Mouse (Mus musculus): Measurements from ENCODE around the gene Pde4b. TPM values are rescaled to one million over a fixed set of nuclear protein-coding genes. Genes with fewer than 3 reads are reported as not detected.
"Not testable (repeated sequence)": the region's sequence is repeated elsewhere in the genome, so short reads cannot be mapped to it uniquely, and the experiment has no call there.

Pde4b gene
- polyA plus RNA-seq, 1 experiment from 2014 or later: 2.5 TPM

- POLR2A ChIA-PET: no interaction called here
- no peak for TF ChIP-seq CTCF (IDR thresholded peaks at IDR 0.05)
- CTCF ChIA-PET: no interaction called here
- ATAC-seq: no peak
- no peaks in the 10 kb centered on the region for H3K27me3 ChIP-seq
- no peak for DNase-seq (ENCODE audit: low read depth, low spot score)
- in situ Hi-C loops (cut with MboI; ENCODE audit: low pct_unique_long_range_greater_than_20kb): loop anchor here (5.0 to 25.0 kb wide), 3 partner anchors 156 to 479 kb away; no protein-coding TSS in a partner anchor
Observed at GRCm38 (mm10) chr4:102483354-102484018, 396.1 kb downstream of the Pde4b start.

GRCm38 (mm10) chr4:102484738-102485137 is 397.4 kb downstream of the Pde4b start:
- ChIA-PET POLR2A (no interaction called here), CTCF (no interaction called here)
- TF ChIP-seq CTCF (IDR thresholded peaks at IDR 0.05): peak; percentile 36
- DNase-seq (ENCODE audit: low read depth, low spot score) (no peak), ATAC-seq (no peak)
- in situ Hi-C loops (cut with MboI; ENCODE audit: low pct_unique_long_range_greater_than_20kb): loop anchor here (5.0 to 25.0 kb wide), 3 partner anchors 157 to 478 kb away; no protein-coding TSS in a partner anchor
- H3K27me3 ChIP-seq: no peaks in the 10 kb centered on the region

- no peaks in the 10 kb centered on the region for H3K27me3 ChIP-seq
- in situ Hi-C loops (cut with MboI; ENCODE audit: low pct_unique_long_range_greater_than_20kb): loop anchor here (25.0 kb wide), 1 partner anchor 476 kb away; no protein-coding TSS in a partner anchor
- CTCF ChIA-PET: interaction anchor here (0.9 to 1.4 kb wide), 3 partner anchors 9 to 257 kb away, joined by 3 to 4 read pairs (median 3); no protein-coding TSS in a partner anchor
- no peak for DNase-seq (ENCODE audit: low read depth, low spot score)
- peak; percentile 48 for TF ChIP-seq CTCF (IDR thresholded peaks at IDR 0.05)
- no peak for ATAC-seq
- POLR2A ChIA-PET: interaction anchor here (0.6 kb wide), 1 partner anchor 370 kb away, joined by 3 read pairs; no protein-coding TSS in a partner anchor
Observed at GRCm38 (mm10) chr4:102486134-102486920, 399.0 kb downstream of the Pde4b start.

GRCm38 (mm10) chr4:102486921-102487240 is 399.5 kb downstream of the Pde4b start:
- POLR2A ChIA-PET: no interaction called here
- in situ Hi-C loops (cut with MboI; ENCODE audit: low pct_unique_long_range_greater_than_20kb): loop anchor here (25.0 kb wide), 1 partner anchor 475 kb away; no protein-coding TSS in a partner anchor

GRCm38 (mm10) chr4:102488000-102488399 is 400.7 kb downstream of the Pde4b start:
- ATAC-seq (no peak), DNase-seq (ENCODE audit: low read depth, low spot score) (no peak)
- POLR2A ChIA-PET: no interaction called here
- in situ Hi-C loops (cut with MboI; ENCODE audit: low pct_unique_long_range_greater_than_20kb): loop anchor here (25.0 kb wide), 1 partner anchor 474 kb away; no protein-coding TSS in a partner anchor
- CTCF ChIA-PET: interaction anchor here (1.4 kb wide), 1 partner anchor 259 kb away, joined by 3 read pairs; no protein-coding TSS in a partner anchor
- H3K27me3 ChIP-seq: no peaks in the 10 kb centered on the region
- TF ChIP-seq CTCF (IDR thresholded peaks at IDR 0.05): peak; percentile 7

More at GRCm38 (mm10) chr4:102486921-102487240, 399.5 kb downstream of the Pde4b start:
- DNase-seq (ENCODE audit: low read depth, low spot score) (no peak), ATAC-seq (no peak)
- no peak for TF ChIP-seq CTCF (IDR thresholded peaks at IDR 0.05)
- CTCF ChIA-PET: interaction anchor here (1.0 to 1.4 kb wide), 2 partner anchors 10 to 258 kb away, joined by 3 to 4 read pairs; no protein-coding TSS in a partner anchor
- no peaks in the 10 kb centered on the region for H3K27me3 ChIP-seq

GRCm38 (mm10) chr4:102491468-102492123 is 404.3 kb downstream of the Pde4b start:
- H3K27me3 ChIP-seq: no peaks in the 10 kb centered on the region
- no peak for DNase-seq (ENCODE audit: low read depth, low spot score)
- no peak for ATAC-seq
- ChIA-PET CTCF (no interaction called here), POLR2A (interaction anchor here (0.8 kb wide), 1 partner anchor 165 kb away, joined by 3 read pairs; no protein-coding TSS in a partner anchor)
- in situ Hi-C loops (cut with MboI; ENCODE audit: low pct_unique_long_range_greater_than_20kb): loop anchor here (25.0 kb wide), 1 partner anchor 471 kb away; no protein-coding TSS in a partner anchor
- TF ChIP-seq CTCF (IDR thresholded peaks at IDR 0.05): no peak

- no peaks in the 10 kb centered on the region for H3K27me3 ChIP-seq
- ChIA-PET CTCF (interaction anchor here (1.0 kb wide), 1 partner anchor 166 kb away, joined by 3 read pairs; no protein-coding TSS in a partner anchor), POLR2A (no interaction called here)
- no peak for TF ChIP-seq CTCF (IDR thresholded peaks at IDR 0.05)
- ATAC-seq (no peak), DNase-seq (ENCODE audit: low read depth, low spot score) (no peak)
- in situ Hi-C loops (cut with MboI; ENCODE audit: low pct_unique_long_range_greater_than_20kb): loop anchor here (25.0 kb wide), 1 partner anchor 469 kb away; no protein-coding TSS in a partner anchor
Observed at GRCm38 (mm10) chr4:102492911-102493310, 405.6 kb downstream of the Pde4b start.

- ChIA-PET CTCF (interaction anchor here (1.0 kb wide), 1 partner anchor 165 kb away, joined by 3 read pairs; no protein-coding TSS in a partner anchor), POLR2A (no interaction called here)
- ATAC-seq (no peak), DNase-seq (ENCODE audit: low read depth, low spot score) (no peak)
- TF ChIP-seq CTCF (IDR thresholded peaks at IDR 0.05): peak; percentile 56
- no peaks in the 10 kb centered on the region for H3K27me3 ChIP-seq
- in situ Hi-C loops (cut with MboI; ENCODE audit: low pct_unique_long_range_greater_than_20kb): loop anchor here (25.0 kb wide), 1 partner anchor 469 kb away; no protein-coding TSS in a partner anchor
Observed at GRCm38 (mm10) chr4:102493342-102494128, 406.2 kb downstream of the Pde4b start.

- DNase-seq (ENCODE audit: low read depth, low spot score); ATAC-seq; CTCF ChIA-PET; H3K27me3 ChIP-seq; POLR2A ChIA-PET: not testable (repeated sequence)
- in situ Hi-C loops (cut with MboI; ENCODE audit: low pct_unique_long_range_greater_than_20kb): loop anchor here (25.0 kb wide), 1 partner anchor 468 kb away; no protein-coding TSS in a partner anchor
Observed at GRCm38 (mm10) chr4:102494203-102494602, 406.9 kb downstream of the Pde4b start.
